In the genomic region with DNA sequence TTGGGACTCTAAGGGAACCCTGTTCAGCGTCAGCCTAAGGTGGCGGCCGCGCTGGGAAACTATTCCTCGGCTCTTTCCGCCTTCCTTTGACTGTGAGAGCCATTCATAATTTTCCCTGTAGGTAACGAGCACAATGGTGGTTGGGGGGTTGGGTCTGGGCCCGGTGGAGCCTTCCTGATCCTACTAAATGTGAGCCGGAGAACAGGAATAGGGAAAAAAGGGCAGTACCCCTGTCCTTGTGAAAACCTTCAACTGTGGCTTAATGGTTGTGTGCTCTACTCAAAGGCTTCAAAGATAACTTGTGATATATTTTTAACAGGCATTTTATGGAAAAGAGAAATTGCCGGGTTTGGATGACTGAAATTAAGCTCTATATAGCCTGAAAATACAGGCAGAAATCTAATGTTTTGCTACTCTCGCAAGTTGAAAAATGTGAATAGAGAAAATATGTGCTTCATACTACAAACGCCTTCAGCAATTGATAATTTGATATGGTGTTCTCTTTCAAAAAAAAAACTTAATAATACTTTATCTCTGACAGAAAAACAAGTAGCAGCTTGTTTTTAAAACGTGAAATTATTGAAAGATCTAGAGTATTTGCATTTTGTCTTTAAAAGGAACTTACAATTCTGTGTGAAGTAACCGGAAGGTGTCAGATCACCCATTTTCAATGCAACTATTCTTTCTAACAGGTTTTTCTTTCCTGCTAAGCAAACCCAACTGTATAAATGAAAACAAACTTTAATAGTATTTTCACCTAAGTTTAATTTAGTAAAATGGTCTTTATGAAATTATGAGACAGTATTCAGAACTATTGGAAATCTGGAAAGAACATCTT, we compare ENCODE assay signal across 8 mouse cellular contexts. TPM values are rescaled to one million over a fixed set of nuclear protein-coding genes. Genes with fewer than 3 reads are reported as not detected.
A peak's percentile ranks its signal among the peaks of the same experiment; 100 is the strongest.
DNase-seq lines count a peak whose midpoint lies in the region; ATAC-seq and TF ChIP-seq lines count a peak whose summit lies in the region.

No protein-coding gene starts in this region.

- H3K4me3 ChIP-seq in neural tube, embryonic 11.5 days (ENCODE audit: low read depth, low read length), result peak overlapping the region; percentile 93
- H3K4me3 ChIP-seq in embryonic fibroblast, embryonic 13.5 days (ENCODE audit: insufficient read depth, low read length), result peak overlapping the region; percentile 84
- peak overlapping the region; percentile 85 for H3K4me3 ChIP-seq in intestine, postnatal 0 days (ENCODE audit: low read depth, low read length)
- peak overlapping the region; percentile 95 for H3K4me3 ChIP-seq in stomach, embryonic 14.5 days (ENCODE audit: low read depth, low read length)

- peak overlapping the region; percentile 95 for H3K9ac ChIP-seq in neural tube, embryonic 11.5 days (ENCODE audit: low read length)
- peak overlapping the region; percentile 94 for H3K9ac ChIP-seq in intestine, postnatal 0 days (ENCODE audit: low read depth, low read length)
- H3K9ac ChIP-seq in stomach, embryonic 14.5 days (replicated peaks; ENCODE audit: low read depth, low read length), result peak overlapping the region; percentile 99

- WGBS in neural tube, embryonic 11.5 days, result under 1% methylated on average over 14 of the region's 14 CpGs
- 3% methylated on average over 14 of the region's 14 CpGs for WGBS in intestine, postnatal 0 days
- WGBS in stomach, embryonic 14.5 days, result 2% methylated on average over 14 of the region's 14 CpGs

- peak overlapping the region; percentile 98 for H3K4me2 ChIP-seq in neural tube, embryonic 11.5 days (ENCODE audit: low read depth)
- peak overlapping the region; percentile 86 for H3K4me2 ChIP-seq in intestine, postnatal 0 days (replicated peaks; ENCODE audit: low read depth)
- H3K4me2 ChIP-seq in stomach, embryonic 14.5 days (replicated peaks; ENCODE audit: low read depth, low read length), result peak overlapping the region; percentile 89

- no peaks in the 10 kb centered on the region for H3K36me3 ChIP-seq in neural tube, embryonic 11.5 days (ENCODE audit: control insufficient read depth, insufficient read depth, low read length)
- H3K36me3 ChIP-seq in intestine, postnatal 0 days (ENCODE audit: control insufficient read depth, insufficient read depth), result no peaks in the 10 kb centered on the region
- no peaks in the 10 kb centered on the region for H3K36me3 ChIP-seq in stomach, embryonic 14.5 days (ENCODE audit: control insufficient read depth, insufficient read depth, low read length)

- TF ChIP-seq POLR2A in embryonic fibroblast, embryonic 13.5 days (IDR thresholded peaks at IDR 0.05; ENCODE audit: low read depth, low read length), result no peak

- H3K4me1 ChIP-seq in neural tube, embryonic 11.5 days (ENCODE audit: control insufficient read depth, insufficient read depth, low read length), result peaks cover 16% of the 10 kb centered on the region
- peaks cover 1% of the 10 kb centered on the region; the same call in 1 of the 2 replicates for H3K4me1 ChIP-seq in embryonic fibroblast, embryonic 13.5 days (ENCODE audit: control insufficient read depth, insufficient read depth, low read length)
- H3K4me1 ChIP-seq in intestine, postnatal 0 days (replicated peaks; ENCODE audit: control insufficient read depth, insufficient read depth, low read length), result 0 out of 2 replicates have a peak, but pooled peaks cover 2% of the 10 kb centered on the region
- H3K4me1 ChIP-seq in stomach, embryonic 14.5 days (ENCODE audit: control insufficient read depth, insufficient read depth, low read length), result peaks cover 20% of the 10 kb centered on the region

- peak; percentile 16 for ATAC-seq in neural tube, embryonic 11.5 days (ENCODE audit: insufficient read depth, low FRiP score, low TSS enrichment)
- peak; percentile 3 for ATAC-seq in intestine, postnatal 0 days
- ATAC-seq in stomach, embryonic 14.5 days (ENCODE audit: insufficient number of reproducible peaks, insufficient read depth, low FRiP score, low read depth), result peak; percentile 20

- DNase-seq in neural tube, embryonic 11.5 days (ENCODE audit: low spot score), result no peak
- DNase-seq in neural tube, embryonic 10.5 days (ENCODE audit: extremely low spot score, low spot score), result no peak
- DNase-seq in frontal cortex, postnatal 36 days (ENCODE audit: low spot score in 2 of 2), result no peak
- no peak for DNase-seq in left cerebral cortex, adult 9 months (ENCODE audit: low spot score in 2 of 2)
- no peak for DNase-seq in gastrocnemius, postnatal 25 days

- H3K9me3 ChIP-seq in neural tube, embryonic 11.5 days (ENCODE audit: control insufficient read depth, low read length), result no peaks in the 10 kb centered on the region
- H3K9me3 ChIP-seq in intestine, postnatal 0 days (ENCODE audit: control insufficient read depth), result no peaks in the 10 kb centered on the region
- no peaks in the 10 kb centered on the region for H3K9me3 ChIP-seq in stomach, embryonic 14.5 days (ENCODE audit: control insufficient read depth, low read depth, low read length)

- H3K27me3 ChIP-seq in neural tube, embryonic 11.5 days (ENCODE audit: control insufficient read depth, insufficient read depth, low read length), result no peaks in the 10 kb centered on the region
- H3K27me3 ChIP-seq in intestine, postnatal 0 days (replicated peaks; ENCODE audit: control insufficient read depth, insufficient read depth, low read length), result no peaks in the 10 kb centered on the region
- no peaks in the 10 kb centered on the region for H3K27me3 ChIP-seq in stomach, embryonic 14.5 days (ENCODE audit: control insufficient read depth, insufficient read depth, low read length)

- no peak for TF ChIP-seq CTCF in embryonic fibroblast, embryonic 13.5 days (IDR thresholded peaks at IDR 0.05; ENCODE audit: borderline replicate concordance, insufficient read depth, low read length)
- TF ChIP-seq CTCF in intestine, postnatal 0 days (IDR thresholded peaks at IDR 0.05; ENCODE audit: low read depth), result no peak

- peak overlapping the region; percentile 99 for H3K27ac ChIP-seq in neural tube, embryonic 11.5 days (ENCODE audit: low read depth, low read length)
- peak overlapping the region; percentile 82 for H3K27ac ChIP-seq in embryonic fibroblast, embryonic 13.5 days (ENCODE audit: insufficient read depth, low read length)
- peak overlapping the region; percentile 95 for H3K27ac ChIP-seq in intestine, postnatal 0 days (ENCODE audit: low read depth, low read length)
- peak overlapping the region; percentile 98 for H3K27ac ChIP-seq in stomach, embryonic 14.5 days (ENCODE audit: low read length)

RNA-seq across cellular contexts. Expression of a gene that starts 1.2 kb away (rescaled TPM):
- polyA plus RNA-seq in neural tube, embryonic 11.5 days (2014; fragmentation: Nextera tagmentation; extraction: Ambion mirVana), result 129 and 130 TPM in 2 replicates
- 31.1 and 33.8 TPM in 2 replicates for polyA plus RNA-seq in embryonic fibroblast, embryonic 13.5 days (2011; ENCODE audit: insufficient read length, low read depth, missing spikeins)
- polyA plus RNA-seq in intestine, postnatal 0 days (2015; fragmentation: Nextera tagmentation; extraction: Ambion mirVana), result 54.7 and 56.3 TPM in 2 replicates
- polyA plus RNA-seq in stomach, embryonic 14.5 days (2014; fragmentation: Nextera tagmentation; extraction: Ambion mirVana), result 85.5 and 86.8 TPM in 2 replicates
- total RNA-seq in gastrocnemius, postnatal 25 days (2021), result under 1 TPM; 0.15 to 0.29 TPM

RNA-seq across cellular contexts. Expression of a gene that starts 47.9 kb away (rescaled TPM):
- 50.0 and 54.7 TPM in 2 replicates for polyA plus RNA-seq in neural tube, embryonic 11.5 days (2014; fragmentation: Nextera tagmentation; extraction: Ambion mirVana)
- 154 and 162 TPM in 2 replicates for polyA plus RNA-seq in embryonic fibroblast, embryonic 13.5 days (2011; ENCODE audit: insufficient read length, low read depth, missing spikeins)
- polyA plus RNA-seq in intestine, postnatal 0 days (2015; fragmentation: Nextera tagmentation; extraction: Ambion mirVana), result 30.2 and 30.5 TPM in 2 replicates
- polyA plus RNA-seq in stomach, embryonic 14.5 days (2014; fragmentation: Nextera tagmentation; extraction: Ambion mirVana), result 61.2 and 65.1 TPM in 2 replicates
- total RNA-seq in gastrocnemius, postnatal 25 days (2021), result 10 to 100 TPM; 15.8 to 18.6 TPM
